Mouse (Mus musculus) CD4-positive helper T cell, adult 2 months (primary cell): ENCODE data around the gene Shisa9.

Experiments used
- DNase-seq: peaks from one replicate; pipeline ENCODE4 v3.0.0-alpha.2; 2012; ENCODE audit warnings: low read depth, missing footprints, low spot score

Gene Shisa9

GRCm38 (mm10) chr16:12197611-12198010 lies 213.7 kb downstream of the Shisa9 start:
- no peak for DNase-seq

- DNase-seq = no peak
Observed at GRCm38 (mm10) chr16:12201216-12201615, 217.3 kb downstream of the Shisa9 start.

- no peak for DNase-seq
Observed at GRCm38 (mm10) chr16:12202151-12202550, 218.2 kb downstream of the Shisa9 start.

- no peak for DNase-seq
Observed at GRCm38 (mm10) chr16:12203055-12203454, 219.1 kb downstream of the Shisa9 start.

- DNase-seq = no peak
Observed at GRCm38 (mm10) chr16:12204423-12204822, 220.5 kb downstream of the Shisa9 start.

GRCm38 (mm10) chr16:12206421-12206950 lies 222.6 kb downstream of the Shisa9 start:
- DNase-seq = no peak

GRCm38 (mm10) chr16:12206951-12207350 lies 223.0 kb downstream of the Shisa9 start:
- no peak for DNase-seq

- no peak for DNase-seq
Observed at GRCm38 (mm10) chr16:12209355-12209754, 225.4 kb downstream of the Shisa9 start.

GRCm38 (mm10) chr16:12209819-12210218 lies 225.9 kb downstream of the Shisa9 start:
- no peak for DNase-seq

- no peak for DNase-seq
Observed at GRCm38 (mm10) chr16:12214018-12214417, 230.1 kb downstream of the Shisa9 start.

- DNase-seq = no peak
Observed at GRCm38 (mm10) chr16:12217289-12218150, 233.6 kb downstream of the Shisa9 start.

GRCm38 (mm10) chr16:12218151-12218532 lies 234.2 kb downstream of the Shisa9 start:
- no peak for DNase-seq

- DNase-seq = no peak
Observed at GRCm38 (mm10) chr16:12219821-12220220, 235.9 kb downstream of the Shisa9 start.

GRCm38 (mm10) chr16:12223537-12223936 lies 239.6 kb downstream of the Shisa9 start:
- DNase-seq = no peak

- DNase-seq = no peak
Observed at GRCm38 (mm10) chr16:12226937-12227336, 243.0 kb downstream of the Shisa9 start.

GRCm38 (mm10) chr16:12233288-12233687 lies 249.4 kb downstream of the Shisa9 start:
- no peak for DNase-seq

GRCm38 (mm10) chr16:12234289-12234688 lies 250.4 kb downstream of the Shisa9 start:
- DNase-seq = no peak

GRCm38 (mm10) chr16:12238611-12239010 lies 254.7 kb downstream of the Shisa9 start:
- no peak for DNase-seq

GRCm38 (mm10) chr16:12259361-12259760 lies 275.4 kb downstream of the Shisa9 start:
- DNase-seq = no peak

- no peak for DNase-seq
Observed at GRCm38 (mm10) chr16:12265828-12266227, 281.9 kb downstream of the Shisa9 start.

GRCm38 (mm10) chr16:12300523-12300922 lies 316.6 kb downstream of the Shisa9 start:
- DNase-seq = no peak

GRCm38 (mm10) chr16:12303420-12303819 lies 319.5 kb downstream of the Shisa9 start:
- DNase-seq = no peak

GRCm38 (mm10) chr16:12307318-12307965 lies 323.5 kb downstream of the Shisa9 start:
- DNase-seq = no peak
